Mouse (Mus musculus): ENCODE data around the gene Wwox. TPM values are rescaled to one million over a fixed set of nuclear protein-coding genes. Genes with fewer than 3 reads are reported as not detected.

The Wwox gene
- total RNA-seq, 2 experiments from 2014 or later: 12.5 to 12.9 TPM

- DNase-seq: no peak
- intact Hi-C loops (cut with DNase I): no loop called here
Measured at GRCm38 (mm10) chr8:115164872-115165271, 725.4 kb downstream of the Wwox start.

GRCm38 (mm10) chr8:115173634-115174081, 734.2 kb downstream of the Wwox start:
- intact Hi-C loops (cut with DNase I): no loop called here
- DNase-seq: peak; percentile 43

DNA sequence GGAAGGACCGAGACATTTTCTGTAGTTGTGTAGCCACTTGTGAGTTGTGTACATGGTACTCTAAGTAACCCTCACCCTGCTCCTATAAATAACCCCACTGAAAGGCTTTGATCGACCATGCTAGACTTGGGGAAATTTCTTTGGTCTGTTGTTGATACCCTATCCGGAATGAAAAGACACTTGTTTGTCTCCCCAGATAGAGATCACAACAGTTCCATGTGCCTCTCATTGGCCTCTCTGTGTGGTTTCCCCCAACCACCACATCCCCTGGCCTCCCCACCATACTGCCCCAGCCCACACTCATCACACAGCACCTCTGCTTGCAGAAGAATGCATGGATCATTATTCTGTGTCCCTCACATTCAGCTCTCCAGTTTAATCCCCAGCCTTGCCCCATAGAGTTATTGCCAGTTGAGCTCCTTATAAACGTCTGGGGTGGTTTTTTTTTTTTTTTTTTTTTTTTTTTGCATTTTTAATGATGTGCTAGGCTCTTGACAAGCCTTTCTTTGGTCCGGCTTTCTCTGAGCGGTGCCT, 746.0 kb downstream of the Wwox start:
- intact Hi-C loops (cut with DNase I): no loop called here

DNA sequence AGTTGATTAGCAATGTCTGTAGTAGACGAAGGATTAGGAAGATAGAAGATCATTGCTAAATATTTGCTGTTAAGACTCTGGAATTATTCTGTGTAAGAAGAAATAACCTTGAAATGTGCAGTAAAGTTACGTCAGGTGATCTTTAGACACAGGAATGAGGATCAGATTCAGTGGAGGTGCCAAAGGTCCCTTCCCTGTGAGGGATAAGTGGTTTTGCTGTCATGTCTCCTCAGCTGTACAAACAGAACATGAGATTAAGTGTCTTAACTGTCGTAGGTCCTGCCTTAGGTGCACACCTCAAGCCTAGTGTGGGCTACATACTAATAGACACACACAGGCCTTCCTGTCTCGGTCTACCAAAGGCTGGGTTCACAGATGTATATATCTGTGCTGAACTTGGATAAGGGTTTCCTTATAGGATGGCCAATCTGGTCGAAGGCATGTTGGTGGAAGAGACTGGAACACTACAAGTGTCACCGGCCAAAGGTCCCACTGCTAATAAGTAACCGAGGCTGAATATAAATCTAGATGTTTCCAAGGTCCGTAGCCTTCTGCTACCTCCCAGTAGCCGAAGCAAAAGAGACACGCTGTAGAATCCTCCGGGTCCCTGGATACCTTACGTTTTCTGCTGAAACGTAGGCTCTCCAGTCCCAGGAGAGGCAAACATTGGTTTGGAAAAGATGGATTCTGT, 746.8 kb downstream of the Wwox start:
- intact Hi-C loops (cut with DNase I): no loop called here
- no peak for DNase-seq

More for the DNA sequence above, 746.0 kb downstream of the Wwox start:
- no peak for DNase-seq

- peak; percentile 57 for DNase-seq
- intact Hi-C loops (cut with DNase I): no loop called here
Measured at GRCm38 (mm10) chr8:115186882-115187281, 747.4 kb downstream of the Wwox start.

- no peak for DNase-seq
- intact Hi-C loops (cut with DNase I): no loop called here
Measured at GRCm38 (mm10) chr8:115188446-115188845, 749.0 kb downstream of the Wwox start.

GRCm38 (mm10) chr8:115189836-115190235, 750.4 kb downstream of the Wwox start:
- DNase-seq: no peak
- intact Hi-C loops (cut with DNase I): no loop called here

DNA sequence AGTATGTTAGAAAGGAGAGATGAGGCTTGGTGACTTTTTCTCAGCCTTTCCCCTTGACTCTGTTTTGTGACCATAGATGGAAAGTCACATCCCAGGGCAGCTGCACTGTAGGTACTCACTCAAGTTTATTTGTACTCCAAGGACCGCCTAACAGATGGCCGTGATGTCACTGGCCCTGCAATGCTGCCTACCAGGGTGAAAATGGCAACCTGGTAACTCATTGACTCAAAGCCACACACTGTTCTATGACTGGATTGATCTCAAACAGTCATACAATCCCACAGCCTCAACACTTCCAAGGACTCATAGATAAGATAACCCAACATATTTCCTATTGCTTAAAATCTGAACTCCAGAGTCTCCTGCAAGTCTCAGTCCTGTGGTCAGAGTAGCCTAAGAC, 754.3 kb downstream of the Wwox start:
- DNase-seq: no peak

DNA sequence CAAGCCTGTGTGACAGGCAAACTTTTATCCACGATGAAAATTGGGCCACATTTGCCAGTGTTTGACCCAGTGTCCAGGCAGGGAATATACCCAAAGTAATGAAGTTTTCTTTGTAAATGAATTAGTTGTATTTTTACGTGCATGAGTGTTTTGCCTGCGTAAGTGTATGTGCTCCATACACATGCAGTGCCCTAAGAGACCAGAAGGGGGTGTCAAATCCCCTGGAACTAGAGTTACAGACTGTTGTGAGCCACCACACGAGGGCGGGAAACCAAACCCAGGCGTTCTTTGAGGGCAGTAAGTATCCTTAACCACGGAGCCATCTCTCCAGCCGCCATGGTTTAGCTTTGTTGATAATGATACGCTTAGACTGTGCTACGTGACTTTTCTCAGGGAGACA, 755.9 kb downstream of the Wwox start:
- no peak for DNase-seq
- intact Hi-C loops (cut with DNase I): no loop called here

More for the DNA sequence above, 754.3 kb downstream of the Wwox start:
- intact Hi-C loops (cut with DNase I): no loop called here

- intact Hi-C loops (cut with DNase I): no loop called here
- DNase-seq: no peak
Measured at GRCm38 (mm10) chr8:115196859-115197258, 757.4 kb downstream of the Wwox start.

GRCm38 (mm10) chr8:115199204-115199603, 759.7 kb downstream of the Wwox start:
- no peak for DNase-seq
- intact Hi-C loops (cut with DNase I): no loop called here

DNA sequence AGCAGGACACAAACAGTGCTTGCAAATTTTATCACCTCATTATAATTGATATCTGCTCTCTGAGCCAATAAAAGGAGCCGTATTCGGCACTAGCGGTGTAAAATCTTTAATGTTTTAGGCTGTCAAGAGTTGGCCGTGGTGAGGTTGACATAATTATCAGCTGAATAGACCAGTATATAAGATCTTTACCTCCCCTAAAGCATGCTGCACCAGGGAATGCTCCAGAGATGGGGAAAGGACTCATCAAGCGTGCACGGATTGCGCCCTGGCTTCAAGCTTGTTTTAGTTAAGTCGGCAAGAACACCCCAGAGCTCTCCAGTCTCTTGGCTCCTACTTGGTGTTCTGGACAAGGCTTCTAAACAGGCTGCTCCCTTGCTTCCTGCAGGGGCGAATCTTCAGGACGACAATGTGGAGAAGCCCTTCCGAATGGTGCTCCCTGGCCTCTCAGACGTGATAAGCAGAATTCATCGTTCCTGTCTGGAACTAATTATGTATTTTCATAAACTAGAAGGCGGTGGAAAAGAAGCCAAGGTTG, 760.2 kb downstream of the Wwox start:
- no peak for DNase-seq
- intact Hi-C loops (cut with DNase I): no loop called here

- no peak for DNase-seq
- intact Hi-C loops (cut with DNase I): no loop called here
Measured at GRCm38 (mm10) chr8:115201726-115202125, 762.3 kb downstream of the Wwox start.

- no peak for DNase-seq
- intact Hi-C loops (cut with DNase I): no loop called here
Measured at GRCm38 (mm10) chr8:115207480-115207879, 768.0 kb downstream of the Wwox start.

GRCm38 (mm10) chr8:115208415-115209192, 769.1 kb downstream of the Wwox start:
- no peak for DNase-seq
- intact Hi-C loops (cut with DNase I): no loop called here

DNA sequence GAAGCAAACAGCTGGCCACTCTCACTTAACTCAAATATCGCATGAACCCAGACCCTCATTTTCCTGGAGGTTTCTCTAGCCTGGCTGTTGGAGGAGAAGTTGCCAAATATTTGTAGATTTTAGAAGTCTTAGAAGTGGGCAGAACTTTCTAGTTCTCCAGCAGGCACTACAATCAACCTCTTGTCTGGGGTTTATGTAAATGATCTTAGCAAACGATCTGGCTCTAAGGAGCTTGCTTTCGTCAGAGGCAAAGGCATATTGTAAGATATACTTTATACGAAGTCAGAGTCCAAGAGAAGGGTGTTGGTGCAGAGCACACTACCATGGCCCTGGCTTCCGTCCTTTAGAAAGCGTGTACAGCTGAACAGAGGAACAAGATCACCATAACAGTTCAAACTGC, 770.6 kb downstream of the Wwox start:
- no peak for DNase-seq
- intact Hi-C loops (cut with DNase I): no loop called here

DNA sequence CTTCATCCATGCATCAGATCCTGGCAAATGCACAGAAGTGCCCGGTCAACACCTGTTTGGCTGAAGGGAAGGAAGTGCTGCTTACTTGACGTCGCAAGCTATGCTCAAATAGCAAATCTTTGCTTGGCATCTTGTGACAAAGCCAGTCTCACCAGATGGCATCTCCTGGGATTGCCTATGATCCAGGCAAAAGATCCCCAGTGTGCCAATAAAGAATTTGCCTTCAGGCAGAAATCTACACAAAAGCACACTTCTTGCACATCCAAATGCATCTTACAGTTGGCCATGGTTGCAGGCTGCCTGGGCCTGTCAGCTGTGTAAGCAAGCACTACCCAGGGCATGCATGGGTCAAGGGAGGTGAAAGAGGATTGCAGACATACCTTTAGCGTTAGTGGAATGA, 773.7 kb downstream of the Wwox start:
- no peak for DNase-seq
- intact Hi-C loops (cut with DNase I): no loop called here

DNA sequence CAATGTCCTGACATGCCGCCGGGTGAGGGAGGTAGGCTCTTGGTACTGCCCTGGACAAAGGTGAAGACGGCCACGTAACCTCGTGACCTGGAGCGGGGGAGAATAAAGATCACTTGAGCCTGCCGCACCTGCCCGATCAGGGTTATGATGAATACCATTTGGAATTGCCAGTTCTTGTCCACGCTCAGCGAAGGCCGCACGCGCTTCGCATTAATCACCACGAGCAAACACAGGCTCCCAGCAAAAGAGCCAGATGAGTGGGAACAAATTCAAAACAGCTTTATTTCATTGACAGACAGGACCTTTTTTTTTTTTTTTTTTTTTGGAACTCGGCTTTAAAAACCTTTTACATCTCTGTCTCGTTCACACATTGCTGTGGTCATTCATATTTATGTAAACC, 775.4 kb downstream of the Wwox start:
- DNase-seq: no peak

DNA sequence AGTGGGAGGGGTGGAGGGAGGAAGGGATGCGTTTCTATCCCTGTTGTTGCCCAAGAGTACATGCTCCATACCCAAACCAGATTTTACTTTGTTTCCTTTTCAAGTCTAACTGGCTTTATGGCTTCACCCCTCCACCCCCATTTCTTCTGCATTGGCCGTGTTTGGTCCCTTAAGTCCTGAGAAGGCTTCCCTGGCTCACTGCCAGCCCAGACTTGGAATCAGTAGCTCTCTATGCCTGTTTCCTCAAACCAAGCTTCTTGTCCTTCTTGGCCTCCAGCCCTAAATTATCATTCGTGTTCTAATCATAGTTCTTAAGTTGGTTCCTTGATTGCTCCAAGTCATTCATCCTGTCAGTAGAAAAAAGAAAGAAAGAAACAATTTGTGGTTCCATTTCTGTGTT, 777.3 kb downstream of the Wwox start:
- DNase-seq: peak; percentile 34

More for the DNA sequence above, 775.4 kb downstream of the Wwox start:
- intact Hi-C loops (cut with DNase I): no loop called here

GRCm38 (mm10) chr8:115222545-115222944, 783.1 kb downstream of the Wwox start:
- intact Hi-C loops (cut with DNase I): no loop called here
- DNase-seq: no peak

More for the DNA sequence above, 777.3 kb downstream of the Wwox start:
- intact Hi-C loops (cut with DNase I): no loop called here

DNA sequence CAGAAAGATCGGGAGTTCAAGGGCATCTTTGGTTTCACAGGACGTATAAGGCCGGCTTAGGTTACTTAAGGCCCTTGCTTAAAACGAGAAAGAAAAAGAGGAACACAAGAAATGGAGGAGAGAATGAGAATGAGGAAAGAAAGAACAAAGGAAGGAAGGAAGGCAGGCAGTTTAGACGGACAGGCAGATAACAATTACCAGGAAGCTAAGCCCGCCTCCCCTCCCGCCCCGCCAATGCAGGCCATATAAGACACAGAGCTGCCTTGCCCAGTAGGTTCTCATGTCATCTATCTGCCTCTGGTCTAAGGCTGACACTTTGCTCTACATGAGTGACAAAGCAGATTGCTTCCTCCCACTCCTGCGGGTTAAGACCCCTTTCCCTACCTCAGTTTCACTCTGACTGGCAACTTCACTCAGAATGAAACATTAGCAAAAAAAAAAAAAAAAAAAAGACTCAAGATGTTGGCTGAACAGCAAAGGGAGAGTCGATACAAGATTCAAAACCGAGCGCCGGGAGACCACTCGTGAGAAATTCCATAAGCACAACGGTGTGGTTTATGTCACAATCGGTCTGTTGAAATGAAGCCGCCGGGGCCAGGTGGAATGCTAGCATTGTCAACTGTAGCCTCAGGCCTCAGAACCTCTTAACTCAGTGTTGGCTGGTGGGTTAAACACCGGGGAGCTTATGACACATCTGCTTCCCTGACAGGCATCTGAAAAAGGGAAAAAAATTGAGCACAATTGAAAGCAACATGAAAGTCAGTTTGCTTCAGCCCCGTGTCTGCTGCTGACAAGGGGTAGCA, 787.5 kb downstream of the Wwox start:
- no peak for DNase-seq
- intact Hi-C loops (cut with DNase I): no loop called here
